Mouse (Mus musculus) spleen, adult 12 weeks (tissue): ENCODE results near the gene Smyd3.
A peak's percentile ranks its signal among the peaks of the same experiment; 100 is the strongest.

Source experiments
- DNase-seq: peaks from one replicate; pipeline ENCODE4 v3.0.0; 2022; ENCODE audit warnings: low spot score

The Smyd3 gene

DNA sequence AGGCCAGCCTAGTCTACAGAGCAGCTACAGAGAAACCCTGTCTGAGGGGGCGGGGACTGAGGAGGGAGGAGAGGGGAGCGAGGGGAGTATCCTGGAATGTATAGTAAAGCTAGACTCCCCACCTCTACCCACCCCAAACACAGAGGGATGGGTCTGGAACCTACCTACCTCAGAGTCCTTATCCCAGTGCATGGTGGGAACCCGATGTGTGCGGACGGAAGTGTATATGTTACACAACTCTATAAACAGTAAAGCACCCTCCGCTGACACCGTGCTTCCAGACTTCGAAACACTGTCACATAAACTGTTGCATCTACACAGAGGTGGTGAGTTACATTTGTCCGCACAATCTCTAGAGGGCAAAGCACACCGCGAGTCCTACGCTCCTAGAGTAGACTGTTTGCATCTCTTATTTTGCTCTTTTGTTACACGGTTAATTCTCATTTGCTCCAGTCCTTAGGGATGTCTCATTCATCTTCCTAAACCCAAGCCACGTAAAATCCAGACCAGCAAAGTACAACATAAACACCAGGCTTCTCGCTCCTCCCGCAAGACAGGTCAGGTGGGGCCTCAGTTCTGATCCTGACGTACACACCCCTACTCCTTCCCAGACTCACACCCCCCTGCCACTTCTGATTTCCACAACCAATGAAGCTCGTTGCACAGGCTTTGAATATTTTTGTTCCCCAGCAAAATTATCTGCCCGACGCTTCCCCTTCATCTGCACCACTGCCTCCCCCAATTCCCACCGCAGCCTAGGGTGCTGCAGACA lies 714 bp downstream of the Smyd3 start:
- peak; percentile 7 for DNase-seq

GRCm38 (mm10) chr1:179511895-179512294 lies 5.9 kb downstream of the Smyd3 start:
- DNase-seq: no peak

DNA sequence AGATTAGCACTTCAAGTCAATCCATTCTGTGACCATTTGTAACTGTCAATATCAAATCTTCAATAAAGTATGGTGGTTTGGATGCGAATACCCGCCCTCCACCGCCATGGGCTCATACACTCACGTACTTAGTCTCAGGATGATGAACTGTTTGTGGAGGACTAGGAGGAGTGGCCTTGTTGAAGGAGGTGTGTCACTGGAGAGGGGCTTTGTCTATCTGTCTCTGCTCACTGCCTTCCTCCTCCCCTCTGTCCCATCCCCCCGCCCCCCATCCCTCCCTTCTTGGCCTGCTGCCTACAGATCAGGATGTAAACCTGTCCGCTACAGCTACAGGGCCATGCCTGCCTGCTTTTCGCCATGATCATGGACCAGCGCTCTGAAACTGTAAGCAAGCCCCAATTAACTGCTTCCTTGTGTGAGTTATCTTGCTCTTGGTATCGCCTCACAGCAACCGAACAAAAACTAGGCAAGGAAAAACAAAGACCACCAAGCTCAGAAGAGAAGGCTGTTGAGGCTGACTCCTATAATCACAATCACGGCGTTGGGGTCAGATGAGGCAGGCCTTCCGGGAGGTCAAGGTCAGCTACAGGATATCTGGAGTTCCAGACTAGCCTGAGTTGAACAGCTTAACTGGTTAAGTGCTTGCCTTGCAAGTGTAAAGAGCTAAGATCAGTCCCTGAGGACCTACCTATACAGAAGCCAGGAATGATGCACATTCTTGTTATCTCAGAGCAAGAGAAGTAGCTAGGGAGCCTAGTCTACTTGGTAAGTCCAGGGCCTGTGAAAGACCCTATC lies 7.1 kb downstream of the Smyd3 start:
- DNase-seq: no peak

- no peak for DNase-seq
These were observed 11.1 kb downstream of the Smyd3 start for GRCm38 (mm10) chr1:179506530-179507315.

GRCm38 (mm10) chr1:179502565-179502964 lies 15.3 kb downstream of the Smyd3 start:
- DNase-seq: no peak

GRCm38 (mm10) chr1:179499257-179499656 lies 18.6 kb downstream of the Smyd3 start:
- DNase-seq: no peak

DNA sequence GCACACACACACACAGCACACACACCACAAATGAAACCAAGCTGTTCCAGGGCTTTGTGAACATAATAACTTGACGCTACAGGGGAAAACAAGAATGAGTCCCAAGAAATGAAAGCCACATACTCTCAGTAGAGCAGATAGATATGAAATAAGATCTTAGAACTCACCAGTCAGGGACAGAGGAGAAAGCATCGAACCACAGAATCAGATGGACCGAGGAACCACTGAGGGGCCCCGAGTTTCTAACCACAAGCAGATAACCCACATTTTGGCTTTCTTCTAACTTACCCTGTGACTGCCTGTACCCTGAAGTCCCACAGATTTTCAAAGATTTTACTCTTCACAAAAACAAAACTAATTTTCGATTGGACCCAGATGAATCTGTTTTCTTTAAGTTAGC lies 24.9 kb downstream of the Smyd3 start:
- DNase-seq: no peak

- DNase-seq: no peak
These were observed 29.3 kb downstream of the Smyd3 start for GRCm38 (mm10) chr1:179488520-179488919.

GRCm38 (mm10) chr1:179487990-179488389 lies 29.9 kb downstream of the Smyd3 start:
- DNase-seq: no peak

DNA sequence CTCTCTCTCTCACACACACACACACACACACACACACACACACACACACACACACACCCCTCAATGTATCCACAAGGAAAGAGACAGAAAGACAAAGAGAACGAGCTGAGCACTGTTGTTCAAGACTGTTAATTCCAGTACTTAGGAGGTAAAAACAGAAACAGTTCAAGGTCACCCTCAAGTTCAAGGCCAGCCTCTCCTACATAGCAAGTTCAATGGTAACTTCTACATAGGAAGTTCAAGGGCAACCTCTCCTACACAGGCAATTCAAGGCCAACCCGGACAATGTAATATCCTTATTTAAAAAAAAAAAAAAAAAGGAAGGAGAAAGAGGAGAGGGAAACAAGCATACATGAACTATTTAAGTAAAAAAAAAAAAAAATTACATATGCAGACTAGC lies 30.6 kb downstream of the Smyd3 start:
- DNase-seq: no peak

DNA sequence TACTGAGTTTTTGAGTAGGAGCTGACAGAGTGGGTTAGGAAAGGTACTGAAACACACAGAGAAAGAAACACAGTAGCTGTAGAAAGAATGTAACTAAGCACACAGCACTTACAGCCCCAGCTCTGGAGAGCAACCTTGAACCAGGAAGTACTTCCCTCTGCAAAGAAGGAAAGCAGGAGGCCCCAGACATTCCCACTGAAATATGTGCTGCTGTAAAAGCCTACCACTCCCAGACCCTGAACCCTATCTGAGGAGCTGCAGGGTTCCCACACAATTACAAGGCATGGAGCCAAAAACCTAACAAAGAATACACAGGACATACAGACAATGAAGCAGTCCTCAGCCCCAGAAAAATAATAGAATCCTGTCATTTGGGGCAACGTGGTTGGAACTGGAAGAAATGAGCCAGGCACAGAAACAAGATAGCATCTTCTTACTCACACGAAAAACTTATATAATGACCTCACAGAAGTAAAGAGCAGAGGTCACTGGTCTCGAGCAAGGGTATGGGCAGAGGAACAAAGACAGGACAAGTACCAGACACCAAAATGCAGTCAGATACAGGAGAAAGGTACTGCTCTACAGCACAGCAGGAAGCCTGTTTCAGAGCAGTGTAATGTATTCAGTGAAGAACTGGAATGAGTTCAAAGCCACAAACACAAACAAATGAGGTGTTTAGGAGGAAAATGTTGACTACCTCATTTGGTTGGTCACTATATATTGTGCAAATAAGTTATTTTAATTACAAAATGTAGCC lies 31.9 kb downstream of the Smyd3 start:
- no peak for DNase-seq

DNA sequence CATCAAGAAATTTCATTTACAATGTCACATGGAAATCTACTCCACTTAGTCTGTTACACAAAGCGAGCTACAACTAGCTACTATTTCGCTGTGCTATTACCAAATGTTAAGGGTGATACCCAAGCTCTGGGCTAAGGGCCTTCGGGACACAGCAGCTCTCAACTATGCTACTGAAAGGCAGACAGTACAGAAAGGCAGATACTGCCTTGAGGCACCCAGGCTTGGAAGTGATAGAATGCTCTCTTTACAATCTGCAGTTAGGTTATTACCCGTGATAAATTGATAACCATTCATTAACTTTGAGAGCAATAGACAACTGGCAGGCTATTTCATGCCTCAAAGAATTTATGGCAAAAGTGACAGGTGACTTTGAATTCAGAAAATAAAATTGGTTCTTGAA lies 37.0 kb downstream of the Smyd3 start:
- DNase-seq: no peak

GRCm38 (mm10) chr1:179477157-179477902 lies 40.5 kb downstream of the Smyd3 start:
- peak; percentile 16 for DNase-seq

GRCm38 (mm10) chr1:179476461-179477156 lies 41.2 kb downstream of the Smyd3 start:
- DNase-seq: no peak

GRCm38 (mm10) chr1:179474776-179475175 lies 43.1 kb downstream of the Smyd3 start:
- DNase-seq: no peak

- no peak for DNase-seq
These were observed 43.8 kb downstream of the Smyd3 start for GRCm38 (mm10) chr1:179473920-179474643.

- DNase-seq: no peak
These were observed 49.9 kb downstream of the Smyd3 start for GRCm38 (mm10) chr1:179467970-179468369.

DNA sequence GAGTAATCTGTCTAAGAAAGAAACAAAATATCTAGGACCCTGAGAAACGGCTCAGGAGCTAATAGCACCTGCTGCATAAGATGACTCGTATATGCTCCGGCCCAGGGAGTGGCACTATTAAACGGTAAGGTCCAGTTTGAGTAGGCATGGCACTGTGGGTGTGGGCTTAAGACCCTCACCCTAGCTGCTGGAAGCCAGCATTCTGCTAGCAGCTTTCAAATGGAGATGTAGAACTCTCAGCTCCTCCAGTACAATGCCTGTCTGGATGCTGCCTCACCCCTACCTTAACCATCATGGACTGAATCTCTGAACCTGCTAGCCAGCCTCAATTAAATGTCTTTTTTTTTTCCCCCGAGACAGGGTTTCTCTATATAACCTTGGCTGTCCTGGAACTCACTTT lies 55.5 kb downstream of the Smyd3 start:
- DNase-seq: no peak

GRCm38 (mm10) chr1:179461019-179461814 lies 56.6 kb downstream of the Smyd3 start:
- DNase-seq: no peak
